ENCODE assay signal across 28 mouse cellular contexts in the genomic region with DNA sequence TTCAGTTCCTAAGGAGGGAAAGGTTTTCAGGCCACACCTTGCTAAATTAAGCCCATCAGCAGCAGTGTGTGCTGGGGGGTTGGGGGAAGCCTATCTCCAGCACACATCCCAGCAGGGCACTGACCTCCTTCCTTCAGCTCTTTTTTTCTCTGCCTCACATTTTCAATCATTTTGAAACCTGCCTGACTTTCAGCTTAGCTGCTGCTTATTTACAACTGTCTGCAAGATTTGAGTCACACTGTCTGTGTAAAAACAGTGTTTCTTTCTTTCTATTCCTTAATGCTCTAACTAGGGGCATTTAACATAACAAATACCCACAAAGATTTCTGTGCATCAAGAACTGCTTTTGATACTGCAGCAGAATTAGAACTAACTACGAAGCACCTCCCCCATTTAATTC. TPM values are rescaled to one million over a fixed set of nuclear protein-coding genes. Genes with fewer than 3 reads are reported as not detected.
A peak's percentile ranks its signal among the peaks of the same experiment; 100 is the strongest.
DNase-seq lines count a peak whose midpoint lies in the region; ATAC-seq and TF ChIP-seq lines count a peak whose summit lies in the region.
"Had no signal": no experiment of that assay in that cellular context is flagged by ENCODE, and none has a peak within 500 bp of the region (broad histone marks: within the 10 kb centered on the region; RNA-seq: fewer than 3 reads in every experiment).

No protein-coding gene starts in this region.

- H3K36me3 ChIP-seq in hindbrain, embryonic 13.5 days: peaks cover 88% of the 10 kb centered on the region
- peaks cover 98% of the 10 kb centered on the region for H3K36me3 ChIP-seq in hindbrain, embryonic 10.5 days
- peaks cover 34 to 78% of the 10 kb centered on the region in 2 experiments for H3K36me3 ChIP-seq in CH12.LX (replicated peaks in 1 of 2; ENCODE audit: control insufficient read depth in 1 of 2, insufficient read depth in 1 of 2, low read length in 1 of 2)
- peaks cover 69% of the 10 kb centered on the region for H3K36me3 ChIP-seq in neural tube, embryonic 15.5 days

- H3K27me3 ChIP-seq in hindbrain, embryonic 13.5 days: no peaks in the 10 kb centered on the region
- no peaks in the 10 kb centered on the region for H3K27me3 ChIP-seq in hindbrain, embryonic 10.5 days (ENCODE audit: insufficient read depth, poor library complexity, severe bottlenecking)
- no peaks in the 10 kb centered on the region for H3K27me3 ChIP-seq in CH12.LX (replicated peaks)
- no peaks in the 10 kb centered on the region for H3K27me3 ChIP-seq in neural tube, embryonic 15.5 days (replicated peaks)
- H3K27me3 ChIP-seq: embryonic facial prominence, embryonic 15.5 days; heart, embryonic 13.5 days had no signal

- H3K4me1 ChIP-seq in hindbrain, embryonic 13.5 days (replicated peaks): no peaks in the 10 kb centered on the region
- no peaks in the 10 kb centered on the region for H3K4me1 ChIP-seq in hindbrain, embryonic 10.5 days (replicated peaks)
- H3K4me1 ChIP-seq in CH12.LX (ENCODE audit: control insufficient read depth in 1 of 2, insufficient read depth in 2 of 2): peaks cover 12 to 61% of the 10 kb centered on the region in 2 experiments
- no peaks in the 10 kb centered on the region for H3K4me1 ChIP-seq in neural tube, embryonic 15.5 days
- H3K4me1 ChIP-seq: embryonic facial prominence, embryonic 15.5 days; forebrain, embryonic 10.5 days had no signal

- no peak for ATAC-seq in hindbrain, embryonic 13.5 days (ENCODE audit: low FRiP score)
- ATAC-seq in neural tube, embryonic 15.5 days (ENCODE audit: low FRiP score): no peak
- ATAC-seq: CD4-positive, CD25-positive, alpha-beta regulatory T cell, adult 4 months; forebrain, embryonic 14.5 days; hindbrain, embryonic 16.5 days; inflammation-experienced regulatory T-cells, adult 6 months; intestine, postnatal 0 days had no signal

- no peak for TF ChIP-seq RAD21 in CH12.LX (IDR thresholded peaks at IDR 0.05; ENCODE audit: low read depth, low read length)

- in situ Hi-C loops in CH12.LX (cut with MboI; ENCODE audit: low pct_ligation_motif_present, low pct_unique_long_range_greater_than_20kb, low sequenced_read_pairs): no loop called here

- TF ChIP-seq POLR2A in CH12.LX (IDR thresholded peaks at IDR 0.05; ENCODE audit: low read depth, low read length): no peak

- dilution Hi-C loops in CH12.LX (cut with MboI; ENCODE audit: extremely low pct_ligation_motif_present, extremely low pct_unique_long_range_greater_than_20kb, low sequenced_read_pairs): no loop called here

- no peak overlapping the region for H3K9ac ChIP-seq in hindbrain, embryonic 13.5 days
- no peak overlapping the region for H3K9ac ChIP-seq in CH12.LX (ENCODE audit: insufficient read depth, low read depth)
- H3K9ac ChIP-seq in neural tube, embryonic 15.5 days (replicated peaks): no peak overlapping the region
- H3K9ac ChIP-seq: embryonic facial prominence, embryonic 15.5 days; heart, embryonic 13.5 days had no signal

- H3K4me2 ChIP-seq in hindbrain, embryonic 13.5 days: no peak overlapping the region
- H3K4me2 ChIP-seq in CH12.LX (ENCODE audit: insufficient read depth, low read depth, poor library complexity, severe bottlenecking): no peak overlapping the region
- H3K4me2 ChIP-seq in neural tube, embryonic 15.5 days: no peak overlapping the region
- H3K4me2 ChIP-seq: embryonic facial prominence, embryonic 15.5 days; heart, embryonic 13.5 days had no signal

- TF ChIP-seq CTCF in CH12.LX (conservative IDR thresholded peaks at IDR 0.05 in 1 of 2, IDR thresholded peaks at IDR 0.05 in 1 of 2; ENCODE audit: low read depth in 2 of 2, low read length in 2 of 2): no peak

- H3K27ac ChIP-seq in hindbrain, embryonic 13.5 days: peak overlapping the region; percentile 55; the same call in 1 of the 2 replicates
- no peak overlapping the region for H3K27ac ChIP-seq in hindbrain, embryonic 10.5 days
- peak overlapping the region; percentile 60 for H3K27ac ChIP-seq in CH12.LX (ENCODE audit: insufficient read depth, low read depth)
- 0 out of 2 replicates have a peak overlapping the region, but pooled peaks have one; percentile 10 for H3K27ac ChIP-seq in neural tube, embryonic 15.5 days (replicated peaks)
- H3K27ac ChIP-seq: embryonic facial prominence, embryonic 15.5 days; forebrain, embryonic 10.5 days; heart, embryonic 13.5 days had no signal

- H3K4me3 ChIP-seq in hindbrain, embryonic 13.5 days: no peak overlapping the region
- H3K4me3 ChIP-seq in hindbrain, embryonic 10.5 days: no peak overlapping the region
- H3K4me3 ChIP-seq in CH12.LX (replicated peaks in 1 of 3; ENCODE audit: low read depth in 2 of 3, low read length in 2 of 3, poor library complexity in 1 of 3): no peak overlapping the region
- H3K4me3 ChIP-seq in neural tube, embryonic 15.5 days (replicated peaks): no peak overlapping the region
- H3K4me3 ChIP-seq: embryonic facial prominence, embryonic 15.5 days; erythroblast, embryonic 14.5 days; forebrain, embryonic 10.5 days; heart, embryonic 13.5 days had no signal

- peak; percentile 78 for TF ChIP-seq EP300 in CH12.LX (IDR thresholded peaks at IDR 0.05; ENCODE audit: low read length)

- DNase-seq in hindbrain, embryonic 10.5 days (ENCODE audit: low spot score): no peak
- DNase-seq in A20 (ENCODE audit: low read depth, low spot score): peak; percentile 59
- DNase-seq in CH12.LX (ENCODE audit: extremely low read depth): peak; percentile 38
- DNase-seq in kidney, postnatal 14 days: no peak
- DNase-seq: adrenal gland, adult 8-10 months; adrenal gland, postnatal 36 days; B cell, adult 2 months; cerebellum, adult 11 months; cerebellum, adult 8-10 months; cerebellum, postnatal 14 days; embryo, embryonic 11 days; gastrocnemius, postnatal 10 days; heart, postnatal 4 days had no signal

- no peaks in the 10 kb centered on the region for H3K9me3 ChIP-seq in hindbrain, embryonic 13.5 days
- no peaks in the 10 kb centered on the region for H3K9me3 ChIP-seq in hindbrain, embryonic 10.5 days
- H3K9me3 ChIP-seq in CH12.LX (replicated peaks; ENCODE audit: low read length): no peaks in the 10 kb centered on the region
- H3K9me3 ChIP-seq in neural tube, embryonic 15.5 days (replicated peaks): no peaks in the 10 kb centered on the region
- H3K9me3 ChIP-seq: embryonic facial prominence, embryonic 15.5 days; forebrain, embryonic 10.5 days; heart, embryonic 13.5 days had no signal

- no peaks in the 10 kb centered on the region for H3K79me2 ChIP-seq in CH12.LX (replicated peaks; ENCODE audit: control insufficient read depth, extremely low read depth, insufficient read depth, poor library complexity, severe bottlenecking)

- WGBS in hindbrain, embryonic 13.5 days: 58% methylated on average over 1 of the region's 1 CpGs
- WGBS in hindbrain, embryonic 10.5 days: 88% methylated on average over 1 of the region's 1 CpGs
- WGBS in neural tube, embryonic 15.5 days: 52% methylated on average over 1 of the region's 1 CpGs

TF ChIP-seq in CH12.LX, 34 proteins besides CTCF, POLR2A, EP300 and RAD21 (continues in another document):
- TF ChIP-seq JUND (conservative IDR thresholded peaks at IDR 0.05; ENCODE audit: low read depth, low read length): peak; percentile 77
- no peak for TF ChIP-seq UBTF (IDR thresholded peaks at IDR 0.05; ENCODE audit: low read depth, low read length)
- no peak for TF ChIP-seq MYC (IDR thresholded peaks at IDR 0.05; ENCODE audit: low read depth, low read length)
- no peak for TF ChIP-seq USF2 (conservative IDR thresholded peaks at IDR 0.05; ENCODE audit: low read depth, low read length)
- peak; percentile 29; the same call in 1 of the 2 replicates for TF ChIP-seq MXI1 (IDR thresholded peaks at IDR 0.05; ENCODE audit: low read depth, low read length)
- no peak for TF ChIP-seq ZKSCAN1 (IDR thresholded peaks at IDR 0.05; ENCODE audit: borderline replicate concordance, low read depth, low read length)
- no peak for TF ChIP-seq ZMIZ1 (IDR thresholded peaks at IDR 0.05; ENCODE audit: low read depth, low read length)
- no peak for TF ChIP-seq CHD1 (IDR thresholded peaks at IDR 0.05; ENCODE audit: low read depth, low read length)
- TF ChIP-seq RCOR1 (conservative IDR thresholded peaks at IDR 0.05; ENCODE audit: low read depth, low read length): no peak
- TF ChIP-seq NRF1 (IDR thresholded peaks at IDR 0.05; ENCODE audit: low read depth, low read length): no peak
- no peak for TF ChIP-seq ETS1 (conservative IDR thresholded peaks at IDR 0.05; ENCODE audit: low read depth, low read length)
- no peak for TF ChIP-seq SMC3 (IDR thresholded peaks at IDR 0.05; ENCODE audit: low read depth, low read length)
- TF ChIP-seq E2F4 (IDR thresholded peaks at IDR 0.05; ENCODE audit: insufficient replicate concordance, low read depth, low read length): no peak
- no peak for TF ChIP-seq HCFC1 (IDR thresholded peaks at IDR 0.05; ENCODE audit: low read depth, low read length)
- TF ChIP-seq MAX (IDR thresholded peaks at IDR 0.05; ENCODE audit: low read length): no peak
- TF ChIP-seq USF1 (IDR thresholded peaks at IDR 0.05; ENCODE audit: low read depth, low read length): no peak
- no peak for TF ChIP-seq NELFE (IDR thresholded peaks at IDR 0.05; ENCODE audit: low read depth, low read length)
- TF ChIP-seq IRF4 (IDR thresholded peaks at IDR 0.05; ENCODE audit: low read depth, low read length): peak; percentile 89
- no peak for TF ChIP-seq GABPA (IDR thresholded peaks at IDR 0.05; ENCODE audit: insufficient replicate concordance, low read depth, low read length)
- TF ChIP-seq MAZ (IDR thresholded peaks at IDR 0.05; ENCODE audit: low read depth, low read length): no peak
- TF ChIP-seq ZC3H11A (IDR thresholded peaks at IDR 0.05; ENCODE audit: low read depth, low read length): no peak
- no peak for TF ChIP-seq PAX5 (IDR thresholded peaks at IDR 0.05; ENCODE audit: low read length)
- no peak for TF ChIP-seq MAFK (IDR thresholded peaks at IDR 0.05; ENCODE audit: insufficient replicate concordance, low read length)
- TF ChIP-seq POLR2AphosphoS2 (IDR thresholded peaks at IDR 0.05; ENCODE audit: low read depth, low read length): 0 out of 2 replicates have a peak, but pooled peaks have one; percentile 26
- TF ChIP-seq TCF12 (IDR thresholded peaks at IDR 0.05; ENCODE audit: low read depth, low read length): no peak
- TF ChIP-seq MEF2A (IDR thresholded peaks at IDR 0.05; ENCODE audit: borderline replicate concordance, low read depth, low read length): peak; percentile 71
- no peak for TF ChIP-seq ELF1 (IDR thresholded peaks at IDR 0.05; ENCODE audit: low read depth, low read length)

RNA-seq across cellular contexts. Expression of gene Bmp8a, which starts 51.2 kb away (rescaled TPM):
- polyA plus RNA-seq in hindbrain, embryonic 13.5 days (2015; fragmentation: Nextera tagmentation; extraction: Ambion mirVana): 0.26 and 0.31 TPM in 2 replicates
- 0.08 and 0.19 TPM in 2 replicates for polyA plus RNA-seq in hindbrain, embryonic 10.5 days (2016; fragmentation: Nextera tagmentation; extraction: Ambion mirVana)
- total RNA-seq in CH12.LX (2012; rRNA removed): 0.68 and 0.71 TPM in 2 replicates
- 0.26 and 0.30 TPM in 2 replicates for total RNA-seq in CH12.LX (2014; rRNA removed)
- 0.76 and 0.86 TPM in 2 replicates for polyA plus RNA-seq in CH12.LX (2012; ENCODE audit: insufficient read length, low read depth)
- 0.20 and 0.43 TPM in 2 replicates for polyA plus RNA-seq in neural tube, embryonic 15.5 days (2015; fragmentation: Nextera tagmentation; extraction: Ambion mirVana)
- total RNA-seq: common myeloid progenitor, adult 5-6 weeks; gastrocnemius, postnatal 4 days; heart, adult 8-10 months had no signal
- polyA plus RNA-seq: CD4-positive, CD25-positive, alpha-beta regulatory T cell, adult 4 months; erythroblast, embryonic 14.5 days; forebrain, embryonic 14.5 days; heart, postnatal 0 days; inflammation-experienced regulatory T-cells, adult 6 months had no signal

Comparison
In these comparisons a context has a peak if more than half of its experiments do, and no peak if none do; other contexts are left out.
1. DNase-seq: peak in A20 (single experiment) and CH12.LX (single experiment); none in hindbrain, embryonic 10.5 days (single experiment) and kidney, postnatal 14 days (single experiment).